Mouse (Mus musculus) cerebellum, adult 9-11 months (tissue): ENCODE results near the gene Btbd35f7.
"Not testable (repeated sequence)": the region's sequence is repeated elsewhere in the genome, so short reads cannot be mapped to it uniquely, and the experiment has no call there.

Source experiments
- DNase-seq: peaks from one replicate; pipeline ENCODE4 v3.0.0; 2022

Btbd35f7 gene

DNA sequence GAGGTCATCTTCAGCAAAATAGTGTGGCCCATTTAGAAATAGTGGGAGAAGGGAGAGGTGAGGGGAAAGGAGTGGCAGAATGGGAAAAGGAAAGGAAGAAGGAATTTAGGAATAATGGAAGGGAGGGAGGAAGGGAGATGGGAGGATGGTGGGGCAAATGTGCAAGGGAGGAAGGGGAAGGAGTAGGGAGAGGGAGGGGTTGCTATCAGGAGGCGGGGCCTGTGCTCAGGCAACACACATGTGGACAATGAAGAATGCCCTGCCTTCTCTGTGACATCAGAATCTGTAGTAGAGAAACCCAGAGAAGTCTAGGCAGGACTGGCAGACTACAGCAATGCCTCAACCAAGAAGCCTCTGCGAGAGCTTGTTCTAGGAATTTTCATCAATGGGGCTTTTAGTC lies at the start of gene Btbd35f7:
Gene Btbd35f7, plus strand, starts transcription at position 301 of the 400 bp plus-strand sequence.
- not testable (repeated sequence) for DNase-seq
